Mouse (Mus musculus): ENCODE measurements around the gene Ppp3ca.

DNA sequence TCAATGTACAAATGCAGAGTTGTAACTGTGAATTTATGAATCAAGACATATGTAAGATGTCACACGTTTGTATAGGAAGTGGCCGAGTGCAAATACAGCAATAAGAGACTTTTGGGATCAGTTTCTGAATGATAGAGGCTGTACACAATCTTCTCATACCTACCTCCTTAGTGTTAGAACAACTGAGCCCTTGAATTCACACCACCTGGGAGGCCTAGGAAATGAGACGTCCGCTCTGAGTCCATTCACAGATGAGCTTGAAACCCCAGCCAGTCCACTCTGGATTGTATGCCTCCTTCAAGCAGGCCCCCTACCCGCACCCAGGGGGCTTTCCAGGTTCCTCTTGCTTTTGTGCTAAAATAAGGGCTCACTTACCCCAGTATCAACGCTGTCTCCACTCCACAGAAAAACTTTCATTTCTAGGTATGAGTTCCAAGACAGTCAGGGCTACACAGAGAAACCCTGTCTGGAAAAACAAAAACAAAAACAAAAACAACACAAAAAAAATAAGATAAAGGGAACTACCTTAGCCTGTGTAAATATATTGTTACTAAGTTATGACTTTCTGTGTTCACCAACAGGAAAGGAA, 10.1 kb downstream of the Ppp3ca start:
- TF ChIP-seq CTCF (conservative IDR thresholded peaks at IDR 0.05; ENCODE audit: low read length), result no peak
- TF ChIP-seq NANOG (IDR thresholded peaks at IDR 0.05; ENCODE audit: borderline replicate concordance, low read length), result no peak
- no peak for TF ChIP-seq POU5F1 (IDR thresholded peaks at IDR 0.05; ENCODE audit: borderline replicate concordance, low read length)
